ENCODE assay signal across 13 mouse cellular contexts in genomic region chr2:72493039-72493438, GRCm38 (mm10). TPM values are rescaled to one million over a fixed set of nuclear protein-coding genes. Genes with fewer than 3 reads are reported as not detected.
DNase-seq lines count a peak whose midpoint lies in the region; ATAC-seq and TF ChIP-seq lines count a peak whose summit lies in the region.
"Had no signal": no experiment of that assay in that cellular context is flagged by ENCODE, and none has a peak within 500 bp of the region (broad histone marks: within the 10 kb centered on the region; RNA-seq: fewer than 3 reads in every experiment).

No protein-coding gene starts in this region.

- H3K9me3 ChIP-seq in heart, embryonic 14.5 days (ENCODE audit: control insufficient read depth, low read length) = no peaks in the 10 kb centered on the region
- H3K9me3 ChIP-seq in stomach, embryonic 15.5 days = no peaks in the 10 kb centered on the region
- no peaks in the 10 kb centered on the region for H3K9me3 ChIP-seq in stomach, postnatal 0 days (ENCODE audit: control insufficient read depth, low read length)
- no peaks in the 10 kb centered on the region for H3K9me3 ChIP-seq in liver, embryonic 14.5 days (ENCODE audit: control insufficient read depth, low read length)
- no peaks in the 10 kb centered on the region for H3K9me3 ChIP-seq in stomach, embryonic 16.5 days (replicated peaks; ENCODE audit: control insufficient read depth, low read length)
- H3K9me3 ChIP-seq: neural tube, embryonic 13.5 days had no signal

- peak overlapping the region; percentile 1 to 10; a peak in 2 of 4 replicates for H3K4me3 ChIP-seq in heart, embryonic 14.5 days (ENCODE audit: control insufficient read depth in 1 of 2, insufficient read depth in 1 of 2, low read depth in 1 of 2, low read length in 2 of 2)
- H3K4me3 ChIP-seq in stomach, embryonic 15.5 days (replicated peaks) = no peak overlapping the region
- no peak overlapping the region for H3K4me3 ChIP-seq in stomach, postnatal 0 days (ENCODE audit: low read depth, low read length)
- no peak overlapping the region for H3K4me3 ChIP-seq in liver, embryonic 14.5 days (ENCODE audit: insufficient read depth in 1 of 2, low read depth in 2 of 2, low read length in 2 of 2)
- H3K4me3 ChIP-seq in stomach, embryonic 16.5 days (replicated peaks; ENCODE audit: low read length) = no peak overlapping the region
- H3K4me3 ChIP-seq: layer of hippocampus, adult 2 months; neural tube, embryonic 13.5 days had no signal

- 28% methylated on average over 14 of the region's 14 CpGs for WGBS in heart, embryonic 14.5 days
- 43% methylated on average over 14 of the region's 14 CpGs for WGBS in stomach, embryonic 15.5 days
- 44% methylated on average over 14 of the region's 14 CpGs for WGBS in stomach, postnatal 0 days
- WGBS in liver, embryonic 14.5 days (ENCODE audit: insufficient replicate concordance) = 13% methylated on average over 14 of the region's 14 CpGs
- 45% methylated on average over 14 of the region's 14 CpGs for WGBS in stomach, embryonic 16.5 days

- ATAC-seq in heart, embryonic 14.5 days (ENCODE audit: insufficient number of reproducible peaks, insufficient read depth, low FRiP score, low read depth) = no peak
- no peak for ATAC-seq in stomach, embryonic 15.5 days (ENCODE audit: insufficient read depth, low FRiP score, low read depth)
- ATAC-seq in stomach, postnatal 0 days (ENCODE audit: low FRiP score, low TSS enrichment) = no peak
- ATAC-seq in liver, embryonic 14.5 days (ENCODE audit: insufficient read depth) = no peak
- ATAC-seq in stomach, embryonic 16.5 days (ENCODE audit: insufficient read depth, low FRiP score) = no peak

- H3K27ac ChIP-seq in heart, embryonic 14.5 days (replicated peaks in 1 of 2; ENCODE audit: control insufficient read depth in 1 of 2, insufficient read depth in 1 of 2, low read depth in 2 of 2, low read length in 2 of 2) = no peak overlapping the region
- no peak overlapping the region for H3K27ac ChIP-seq in stomach, embryonic 15.5 days
- H3K27ac ChIP-seq in stomach, postnatal 0 days (replicated peaks) = no peak overlapping the region
- no peak overlapping the region for H3K27ac ChIP-seq in liver, embryonic 14.5 days
- H3K27ac ChIP-seq in stomach, embryonic 16.5 days (ENCODE audit: low read length) = no peak overlapping the region
- H3K27ac ChIP-seq: layer of hippocampus, adult 2 months; neural tube, embryonic 13.5 days had no signal

- TF ChIP-seq EP300 in stomach, postnatal 0 days (optimal IDR thresholded peaks at IDR 0.05) = no peak
- no peak for TF ChIP-seq EP300 in liver, embryonic 14.5 days (IDR thresholded peaks at IDR 0.05; ENCODE audit: low read depth)

- H3K9ac ChIP-seq in heart, embryonic 14.5 days (ENCODE audit: low read length) = no peak overlapping the region
- H3K9ac ChIP-seq in stomach, embryonic 15.5 days = no peak overlapping the region
- no peak overlapping the region for H3K9ac ChIP-seq in stomach, postnatal 0 days (ENCODE audit: low read length)
- H3K9ac ChIP-seq in liver, embryonic 14.5 days (replicated peaks) = no peak overlapping the region
- H3K9ac ChIP-seq in stomach, embryonic 16.5 days (ENCODE audit: low read length) = no peak overlapping the region
- H3K9ac ChIP-seq: neural tube, embryonic 13.5 days had no signal

- H3K4me2 ChIP-seq in heart, embryonic 14.5 days (ENCODE audit: low read length) = peak overlapping the region; percentile 52
- peak overlapping the region; percentile 33 for H3K4me2 ChIP-seq in stomach, embryonic 15.5 days
- H3K4me2 ChIP-seq in stomach, postnatal 0 days (replicated peaks; ENCODE audit: low read depth) = no peak overlapping the region
- H3K4me2 ChIP-seq in liver, embryonic 14.5 days (ENCODE audit: low read depth) = peak overlapping the region; percentile 45
- peak overlapping the region; percentile 30; the same call in 1 of the 2 replicates for H3K4me2 ChIP-seq in stomach, embryonic 16.5 days (ENCODE audit: low read depth, low read length)
- H3K4me2 ChIP-seq: neural tube, embryonic 13.5 days had no signal

- intact Hi-C loops in heart, postnatal 14 days (cut with DNase I) = no loop called here

- peaks cover 0 to 2% of the 10 kb centered on the region in 2 experiments; a peak in 1 of 4 replicates for H3K4me1 ChIP-seq in heart, embryonic 14.5 days (ENCODE audit: control insufficient read depth in 2 of 2, insufficient read depth in 2 of 2, low read length in 2 of 2)
- H3K4me1 ChIP-seq in stomach, embryonic 15.5 days = peaks cover 6% of the 10 kb centered on the region; the same call in 1 of the 2 replicates
- 0 out of 2 replicates have a peak, but pooled peaks cover 5% of the 10 kb centered on the region for H3K4me1 ChIP-seq in stomach, postnatal 0 days (replicated peaks; ENCODE audit: control insufficient read depth, insufficient read depth)
- peaks cover 0 to 5% of the 10 kb centered on the region in 2 experiments; a peak in 2 of 4 replicates for H3K4me1 ChIP-seq in liver, embryonic 14.5 days (replicated peaks; ENCODE audit: control insufficient read depth in 2 of 2, insufficient read depth in 2 of 2, low read length in 1 of 2)
- H3K4me1 ChIP-seq in stomach, embryonic 16.5 days (ENCODE audit: control insufficient read depth, insufficient read depth, low read length) = no peaks in the 10 kb centered on the region
- H3K4me1 ChIP-seq: neural tube, embryonic 13.5 days had no signal

- H3K36me3 ChIP-seq in heart, embryonic 14.5 days (ENCODE audit: control insufficient read depth, insufficient read depth, low read length) = no peaks in the 10 kb centered on the region
- no peaks in the 10 kb centered on the region for H3K36me3 ChIP-seq in stomach, embryonic 15.5 days
- H3K36me3 ChIP-seq in stomach, postnatal 0 days (ENCODE audit: control insufficient read depth, insufficient read depth, low read length) = no peaks in the 10 kb centered on the region
- no peaks in the 10 kb centered on the region for H3K36me3 ChIP-seq in liver, embryonic 14.5 days (replicated peaks; ENCODE audit: control insufficient read depth, insufficient read depth, low read depth)
- H3K36me3 ChIP-seq in stomach, embryonic 16.5 days (ENCODE audit: control insufficient read depth, insufficient read depth, low read length) = no peaks in the 10 kb centered on the region
- H3K36me3 ChIP-seq: neural tube, embryonic 13.5 days had no signal

- TF ChIP-seq CTCF in stomach, postnatal 0 days (IDR thresholded peaks at IDR 0.05; ENCODE audit: low read depth) = no peak
- no peak for TF ChIP-seq CTCF in liver, embryonic 14.5 days (IDR thresholded peaks at IDR 0.05; ENCODE audit: low read depth)

- DNase-seq in heart, postnatal 14 days = no peak
- no peak for DNase-seq in stomach, postnatal 0 days (ENCODE audit: low spot score)
- peak in 1 of 3 experiments; percentile 16 for DNase-seq in liver, embryonic 14.5 days (ENCODE audit: low read depth in 3 of 3, low spot score in 3 of 3)
- no peak for DNase-seq in frontal cortex, postnatal 10 days (ENCODE audit: low spot score in 2 of 2)
- DNase-seq in layer of hippocampus, postnatal 14 days (ENCODE audit: low spot score in 2 of 2) = no peak
- DNase-seq: adrenal gland, adult 8-10 months; cerebellum, adult 9-10 months had no signal

- no peaks in the 10 kb centered on the region for H3K27me3 ChIP-seq in heart, embryonic 14.5 days (ENCODE audit: control insufficient read depth, insufficient read depth, low read length)
- H3K27me3 ChIP-seq in stomach, embryonic 15.5 days (replicated peaks) = no peaks in the 10 kb centered on the region
- no peaks in the 10 kb centered on the region for H3K27me3 ChIP-seq in stomach, postnatal 0 days (ENCODE audit: control insufficient read depth, insufficient read depth, low read length)
- peaks cover under 1% of the 10 kb centered on the region; the same call in 1 of the 2 replicates for H3K27me3 ChIP-seq in liver, embryonic 14.5 days (ENCODE audit: control insufficient read depth, insufficient read depth, low read length)
- no peaks in the 10 kb centered on the region for H3K27me3 ChIP-seq in stomach, embryonic 16.5 days (ENCODE audit: control insufficient read depth, insufficient read depth, low read length)
- H3K27me3 ChIP-seq: CH12.LX had no signal

RNA-seq across cellular contexts. Expression of gene Cdca7, which starts 17.1 kb away (rescaled TPM):
- polyA plus RNA-seq in heart, embryonic 14.5 days (2014; fragmentation: Nextera tagmentation; extraction: Ambion mirVana) = 34.3 and 38.0 TPM in 2 replicates
- total RNA-seq in heart, postnatal 14 days (2021) = 1 to 10 TPM; 2.9 to 9.4 TPM
- 122 and 126 TPM in 2 replicates for polyA plus RNA-seq in stomach, embryonic 15.5 days (2015; fragmentation: Nextera tagmentation; extraction: Ambion mirVana)
- 40.3 and 42.7 TPM in 2 replicates for polyA plus RNA-seq in stomach, postnatal 0 days (2015; fragmentation: Nextera tagmentation; extraction: Ambion mirVana)
- polyA plus RNA-seq in liver, embryonic 14.5 days (2012; rRNA removed) = 39.9 and 45.0 TPM in 2 replicates
- polyA plus RNA-seq in liver, embryonic 14.5 days (2014; fragmentation: Nextera tagmentation; extraction: Ambion mirVana) = 45.2 and 48.9 TPM in 2 replicates
- polyA plus RNA-seq in stomach, embryonic 16.5 days (2015; fragmentation: Nextera tagmentation; extraction: Ambion mirVana) = 112 and 114 TPM in 2 replicates
- total RNA-seq in layer of hippocampus, postnatal 14 days (2021) = 1 to 10 TPM; 5.2 to 6.7 TPM

Comparison
In these comparisons a context has a peak if more than half of its experiments do, and no peak if none do; other contexts are left out.
1. H3K4me3 ChIP-seq: peak in heart, embryonic 14.5 days (2 of 2); none in stomach, embryonic 15.5 days (single experiment), stomach, postnatal 0 days (single experiment), liver, embryonic 14.5 days (0 of 2) and stomach, embryonic 16.5 days (single experiment).